In the genomic region with DNA sequence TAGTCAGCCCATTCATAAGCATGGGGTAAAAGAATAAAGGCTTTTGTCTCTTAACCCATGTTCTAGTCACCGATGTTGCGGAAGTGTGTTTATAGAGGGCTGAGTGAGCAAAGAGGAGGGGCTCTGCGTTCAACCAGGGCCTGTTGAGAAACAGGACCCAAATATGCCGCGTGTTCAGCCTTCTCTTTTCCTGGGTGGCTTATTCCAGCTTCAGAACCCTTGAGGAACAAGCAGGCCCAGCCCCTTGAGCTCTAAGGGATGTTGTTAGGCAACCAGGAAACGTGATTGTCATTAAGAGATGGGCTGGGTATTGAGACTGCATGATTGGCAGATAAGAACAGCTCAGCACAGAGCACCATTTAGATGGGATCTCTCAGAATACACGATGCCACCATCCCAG, we compare ENCODE assay signal across 31 mouse cellular contexts. TPM values are rescaled to one million over a fixed set of nuclear protein-coding genes. Genes with fewer than 3 reads are reported as not detected.
DNase-seq lines count a peak whose midpoint lies in the region; ATAC-seq lines count a peak whose summit lies in the region.
"Had no signal": no experiment of that assay in that cellular context is flagged by ENCODE, and none has a peak within 500 bp of the region (broad histone marks: within the 10 kb centered on the region; RNA-seq: fewer than 3 reads in every experiment).

No protein-coding gene starts in this region.

- H3K9ac ChIP-seq in hindbrain, embryonic 13.5 days, result peak overlapping the region; percentile 46; the same call in 1 of the 2 replicates
- no peak overlapping the region for H3K9ac ChIP-seq in hindbrain, embryonic 14.5 days
- H3K9ac ChIP-seq in stomach, embryonic 16.5 days (ENCODE audit: low read length), result no peak overlapping the region
- H3K9ac ChIP-seq: embryonic facial prominence, embryonic 12.5 days; forebrain, embryonic 15.5 days; hindbrain, embryonic 12.5 days; limb, embryonic 12.5 days; liver, embryonic 15.5 days; lung, embryonic 14.5 days; stomach, embryonic 15.5 days had no signal

- H3K4me3 ChIP-seq in hindbrain, embryonic 13.5 days, result no peak overlapping the region
- no peak overlapping the region for H3K4me3 ChIP-seq in hindbrain, embryonic 14.5 days (replicated peaks; ENCODE audit: low read length)
- H3K4me3 ChIP-seq in stomach, embryonic 16.5 days (replicated peaks; ENCODE audit: low read length), result no peak overlapping the region
- H3K4me3 ChIP-seq: embryonic facial prominence, embryonic 12.5 days; forebrain, embryonic 10.5 days; forebrain, embryonic 15.5 days; hindbrain, embryonic 12.5 days; limb, embryonic 12.5 days; liver, embryonic 15.5 days; midbrain, embryonic 13.5 days; stomach, embryonic 15.5 days had no signal

- H3K4me1 ChIP-seq in hindbrain, embryonic 13.5 days (replicated peaks), result peaks cover 7% of the 10 kb centered on the region
- H3K4me1 ChIP-seq in hindbrain, embryonic 14.5 days (replicated peaks; ENCODE audit: control insufficient read depth, insufficient read depth, low read length), result peaks cover 5% of the 10 kb centered on the region
- 0 out of 2 replicates have a peak, but pooled peaks cover 6% of the 10 kb centered on the region for H3K4me1 ChIP-seq in stomach, embryonic 16.5 days (ENCODE audit: control insufficient read depth, insufficient read depth, low read length)

- H3K36me3 ChIP-seq in hindbrain, embryonic 13.5 days, result no peaks in the 10 kb centered on the region
- H3K36me3 ChIP-seq in hindbrain, embryonic 14.5 days (replicated peaks; ENCODE audit: control insufficient read depth, insufficient read depth), result no peaks in the 10 kb centered on the region
- no peaks in the 10 kb centered on the region for H3K36me3 ChIP-seq in stomach, embryonic 16.5 days (ENCODE audit: control insufficient read depth, insufficient read depth, low read length)
- H3K36me3 ChIP-seq: embryonic facial prominence, embryonic 12.5 days; forebrain, embryonic 10.5 days; forebrain, embryonic 15.5 days; hindbrain, embryonic 12.5 days; limb, embryonic 12.5 days; liver, embryonic 15.5 days; midbrain, embryonic 13.5 days; stomach, embryonic 15.5 days had no signal

- peaks cover 10% of the 10 kb centered on the region; the same call in 1 of the 2 replicates for H3K27me3 ChIP-seq in hindbrain, embryonic 13.5 days
- H3K27me3 ChIP-seq in hindbrain, embryonic 14.5 days (ENCODE audit: control insufficient read depth, insufficient read depth, low read length), result no peaks in the 10 kb centered on the region
- H3K27me3 ChIP-seq in stomach, embryonic 16.5 days (ENCODE audit: control insufficient read depth, insufficient read depth, low read length), result no peaks in the 10 kb centered on the region
- H3K27me3 ChIP-seq: forebrain, embryonic 15.5 days; stomach, embryonic 15.5 days had no signal

- no peaks in the 10 kb centered on the region for H3K9me3 ChIP-seq in hindbrain, embryonic 13.5 days
- no peaks in the 10 kb centered on the region for H3K9me3 ChIP-seq in hindbrain, embryonic 14.5 days (ENCODE audit: control insufficient read depth, low read length)
- no peaks in the 10 kb centered on the region for H3K9me3 ChIP-seq in stomach, embryonic 16.5 days (replicated peaks; ENCODE audit: control insufficient read depth, low read length)
- H3K9me3 ChIP-seq: embryonic facial prominence, embryonic 12.5 days; forebrain, embryonic 10.5 days; forebrain, embryonic 15.5 days; hindbrain, embryonic 12.5 days; limb, embryonic 12.5 days; liver, embryonic 15.5 days; midbrain, embryonic 13.5 days; stomach, embryonic 15.5 days had no signal

- H3K27ac ChIP-seq in hindbrain, embryonic 13.5 days, result no peak overlapping the region
- no peak overlapping the region for H3K27ac ChIP-seq in hindbrain, embryonic 14.5 days
- H3K27ac ChIP-seq in stomach, embryonic 16.5 days (ENCODE audit: low read length), result peak overlapping the region; percentile 48
- H3K27ac ChIP-seq: embryonic facial prominence, embryonic 12.5 days; forebrain, embryonic 10.5 days; forebrain, embryonic 15.5 days; hindbrain, embryonic 12.5 days; limb, embryonic 12.5 days; liver, embryonic 15.5 days; midbrain, embryonic 13.5 days had no signal

- no peak overlapping the region for H3K4me2 ChIP-seq in hindbrain, embryonic 13.5 days
- no peak overlapping the region for H3K4me2 ChIP-seq in hindbrain, embryonic 14.5 days (replicated peaks)
- no peak overlapping the region for H3K4me2 ChIP-seq in stomach, embryonic 16.5 days (ENCODE audit: low read depth, low read length)
- H3K4me2 ChIP-seq: embryonic facial prominence, embryonic 12.5 days; forebrain, embryonic 15.5 days; heart, embryonic 11.5 days; hindbrain, embryonic 12.5 days; limb, embryonic 12.5 days; liver, embryonic 15.5 days; lung, embryonic 14.5 days; midbrain, embryonic 13.5 days; stomach, embryonic 15.5 days had no signal

- DNase-seq in hindbrain, embryonic 14.5 days (ENCODE audit: low spot score), result no peak
- peak; percentile 49 for DNase-seq in 416B (ENCODE audit: low read depth)
- DNase-seq in adrenal gland, postnatal 4 days (ENCODE audit: low spot score in 2 of 2), result no peak
- no peak for DNase-seq in frontal cortex, adult 2 months (ENCODE audit: extremely low spot score in 1 of 2, low spot score in 1 of 2)
- DNase-seq: adrenal gland, postnatal 25 days; cerebellum, adult 8-10 months; cerebellum, postnatal 36 days; gastrocnemius, postnatal 10 days; heart, postnatal 36 days; kidney, adult 9 months; kidney, postnatal 10 days; layer of hippocampus, postnatal 36 days; lung, embryonic 14.5 days; right cerebral cortex, postnatal 25 days; thymus, adult 18-20 months; thymus, postnatal 25 days had no signal

- ATAC-seq in hindbrain, embryonic 13.5 days (ENCODE audit: low FRiP score), result no peak
- no peak for ATAC-seq in hindbrain, embryonic 14.5 days (ENCODE audit: low FRiP score)
- ATAC-seq in granulocyte monocyte progenitor cell, adult 5-6 weeks (replicated peaks; ENCODE audit: poor library complexity, severe bottlenecking), result peak; percentile 75
- ATAC-seq in stomach, embryonic 16.5 days (ENCODE audit: insufficient read depth, low FRiP score), result no peak
- ATAC-seq: CD4-positive, CD25-positive, alpha-beta regulatory T cell, adult 4 months; forebrain, embryonic 15.5 days; intestine, postnatal 0 days; midbrain, embryonic 13.5 days had no signal

- 58% methylated on average over 7 of the region's 7 CpGs for WGBS in hindbrain, embryonic 13.5 days
- WGBS in hindbrain, embryonic 14.5 days, result 70% methylated on average over 7 of the region's 7 CpGs
- 48% methylated on average over 7 of the region's 7 CpGs for WGBS in stomach, embryonic 16.5 days

RNA-seq across cellular contexts. Expression of gene Nectin4, which starts 4.0 kb away (rescaled TPM):
- 1.4 and 1.7 TPM in 2 replicates for polyA plus RNA-seq in hindbrain, embryonic 13.5 days (2015; fragmentation: Nextera tagmentation; extraction: Ambion mirVana)
- polyA plus RNA-seq in hindbrain, embryonic 14.5 days (2014; fragmentation: Nextera tagmentation; extraction: Ambion mirVana), result 2.3 TPM in 2 replicates
- total RNA-seq in granulocyte monocyte progenitor cell, adult 5-6 weeks (2014; fragmentation: Nextera tagmentation), result 1.5 and 2.4 TPM in 2 replicates
- 0.99 and 1.6 TPM in 2 replicates for total RNA-seq in granulocyte monocyte progenitor cell, adult 5-6 weeks (2017)
- 42.8 and 62.7 TPM in 2 replicates for polyA plus RNA-seq in stomach, embryonic 16.5 days (2015; fragmentation: Nextera tagmentation; extraction: Ambion mirVana)
- under 1 TPM; 0.34 to 0.59 TPM for total RNA-seq in adrenal gland, postnatal 4 days (2021)
- 2.6 and 3.1 TPM in 2 replicates for polyA plus RNA-seq in frontal cortex, adult 2 months (2012; rRNA removed)

RNA-seq across cellular contexts. Expression of gene Klhdc9, which starts 5.3 kb away (rescaled TPM):
- polyA plus RNA-seq in hindbrain, embryonic 13.5 days (2015; fragmentation: Nextera tagmentation; extraction: Ambion mirVana), result 2.8 and 3.3 TPM in 2 replicates
- 2.6 and 3.9 TPM in 2 replicates for polyA plus RNA-seq in hindbrain, embryonic 14.5 days (2014; fragmentation: Nextera tagmentation; extraction: Ambion mirVana)
- not detected in 2 replicates for total RNA-seq in granulocyte monocyte progenitor cell, adult 5-6 weeks (2014; fragmentation: Nextera tagmentation)
- total RNA-seq in granulocyte monocyte progenitor cell, adult 5-6 weeks (2017), result 0.52 and 0.77 TPM in 2 replicates
- polyA plus RNA-seq in stomach, embryonic 16.5 days (2015; fragmentation: Nextera tagmentation; extraction: Ambion mirVana), result 0.76 and 1.3 TPM in 2 replicates
- 1 to 10 TPM; 6.2 to 6.8 TPM for total RNA-seq in adrenal gland, postnatal 4 days (2021)
- polyA plus RNA-seq in frontal cortex, adult 2 months (2012; rRNA removed), result 7.9 and 9.0 TPM in 2 replicates
- total RNA-seq: heart, postnatal 36 days; liver, adult 2 months had no signal

RNA-seq across cellular contexts. Expression of gene Pfdn2, which starts 20.5 kb away (rescaled TPM):
- 164 and 169 TPM in 2 replicates for polyA plus RNA-seq in hindbrain, embryonic 13.5 days (2015; fragmentation: Nextera tagmentation; extraction: Ambion mirVana)
- polyA plus RNA-seq in hindbrain, embryonic 14.5 days (2014; fragmentation: Nextera tagmentation; extraction: Ambion mirVana), result 60.3 and 66.1 TPM in 2 replicates
- total RNA-seq in granulocyte monocyte progenitor cell, adult 5-6 weeks (2014; fragmentation: Nextera tagmentation), result 35.6 and 62.6 TPM in 2 replicates
- total RNA-seq in granulocyte monocyte progenitor cell, adult 5-6 weeks (2017), result 15.2 and 28.0 TPM in 2 replicates
- polyA plus RNA-seq in stomach, embryonic 16.5 days (2015; fragmentation: Nextera tagmentation; extraction: Ambion mirVana), result 81.2 and 109 TPM in 2 replicates
- 100 to 1,000 TPM; 120 to 125 TPM for total RNA-seq in adrenal gland, postnatal 4 days (2021)
- 137 and 151 TPM in 2 replicates for polyA plus RNA-seq in frontal cortex, adult 2 months (2012; rRNA removed)

RNA-seq across cellular contexts. Expression of gene Nit1, which starts 20.5 kb away (rescaled TPM):
- 54.8 and 59.7 TPM in 2 replicates for polyA plus RNA-seq in hindbrain, embryonic 13.5 days (2015; fragmentation: Nextera tagmentation; extraction: Ambion mirVana)
- 36.6 and 37.8 TPM in 2 replicates for polyA plus RNA-seq in hindbrain, embryonic 14.5 days (2014; fragmentation: Nextera tagmentation; extraction: Ambion mirVana)
- total RNA-seq in granulocyte monocyte progenitor cell, adult 5-6 weeks (2014; fragmentation: Nextera tagmentation), result 28.1 and 30.3 TPM in 2 replicates
- total RNA-seq in granulocyte monocyte progenitor cell, adult 5-6 weeks (2017), result 24.6 and 33.8 TPM in 2 replicates
- 49.6 and 51.3 TPM in 2 replicates for polyA plus RNA-seq in stomach, embryonic 16.5 days (2015; fragmentation: Nextera tagmentation; extraction: Ambion mirVana)
- total RNA-seq in adrenal gland, postnatal 4 days (2021), result 10 to 100 TPM; 62.0 to 68.3 TPM
- 68.2 and 71.3 TPM in 2 replicates for polyA plus RNA-seq in frontal cortex, adult 2 months (2012; rRNA removed)

RNA-seq across cellular contexts. Expression of gene Arhgap30, which starts 22.8 kb away (rescaled TPM):
- 1.00 and 1.0 TPM in 2 replicates for polyA plus RNA-seq in hindbrain, embryonic 13.5 days (2015; fragmentation: Nextera tagmentation; extraction: Ambion mirVana)
- polyA plus RNA-seq in hindbrain, embryonic 14.5 days (2014; fragmentation: Nextera tagmentation; extraction: Ambion mirVana), result 0.31 and 0.71 TPM in 2 replicates
- total RNA-seq in granulocyte monocyte progenitor cell, adult 5-6 weeks (2014; fragmentation: Nextera tagmentation), result 47.2 and 53.5 TPM in 2 replicates
- 63.0 and 67.1 TPM in 2 replicates for total RNA-seq in granulocyte monocyte progenitor cell, adult 5-6 weeks (2017)
- polyA plus RNA-seq in stomach, embryonic 16.5 days (2015; fragmentation: Nextera tagmentation; extraction: Ambion mirVana), result 2.9 and 3.8 TPM in 2 replicates
- 1 to 10 TPM; 3.2 to 4.7 TPM for total RNA-seq in adrenal gland, postnatal 4 days (2021)
- polyA plus RNA-seq in frontal cortex, adult 2 months (2012; rRNA removed), result 1.4 and 1.8 TPM in 2 replicates

Comparison
In these comparisons a context has a peak if more than half of its experiments do, and no peak if none do; other contexts are left out.
1. RNA of gene Nectin4, which starts 4.0 kb away (polyA plus RNA-seq): 42.8 to 62.7 TPM in stomach, embryonic 16.5 days; 2.6 to 3.1 TPM in frontal cortex, adult 2 months, 2.3 TPM in hindbrain, embryonic 14.5 days and 1.4 to 1.7 TPM in hindbrain, embryonic 13.5 days; every median in the first group is over 10 times any median in the second.